Mouse (Mus musculus) gonadal fat pad, adult 2 months (tissue): ENCODE results near the gene Med16. TPM values are rescaled to one million over a fixed set of nuclear protein-coding genes. Genes with fewer than 3 reads are reported as not detected.

Source experiments
- DNase-seq: peaks from one replicate; pipeline ENCODE4 v3.0.0-alpha.2; 2012; ENCODE audit warnings: low read depth
- polyA plus RNA-seq: library from polyadenylated mRNA; depleted of rRNA; stranded (reverse); fragments of >200 nt; gene quantifications from 2 replicates; pipeline ENCODE4 v1.2.3, GENCODE M21; 2012

Med16 gene
- polyA plus RNA-seq, 1 experiment, result 66.8 TPM

DNA sequence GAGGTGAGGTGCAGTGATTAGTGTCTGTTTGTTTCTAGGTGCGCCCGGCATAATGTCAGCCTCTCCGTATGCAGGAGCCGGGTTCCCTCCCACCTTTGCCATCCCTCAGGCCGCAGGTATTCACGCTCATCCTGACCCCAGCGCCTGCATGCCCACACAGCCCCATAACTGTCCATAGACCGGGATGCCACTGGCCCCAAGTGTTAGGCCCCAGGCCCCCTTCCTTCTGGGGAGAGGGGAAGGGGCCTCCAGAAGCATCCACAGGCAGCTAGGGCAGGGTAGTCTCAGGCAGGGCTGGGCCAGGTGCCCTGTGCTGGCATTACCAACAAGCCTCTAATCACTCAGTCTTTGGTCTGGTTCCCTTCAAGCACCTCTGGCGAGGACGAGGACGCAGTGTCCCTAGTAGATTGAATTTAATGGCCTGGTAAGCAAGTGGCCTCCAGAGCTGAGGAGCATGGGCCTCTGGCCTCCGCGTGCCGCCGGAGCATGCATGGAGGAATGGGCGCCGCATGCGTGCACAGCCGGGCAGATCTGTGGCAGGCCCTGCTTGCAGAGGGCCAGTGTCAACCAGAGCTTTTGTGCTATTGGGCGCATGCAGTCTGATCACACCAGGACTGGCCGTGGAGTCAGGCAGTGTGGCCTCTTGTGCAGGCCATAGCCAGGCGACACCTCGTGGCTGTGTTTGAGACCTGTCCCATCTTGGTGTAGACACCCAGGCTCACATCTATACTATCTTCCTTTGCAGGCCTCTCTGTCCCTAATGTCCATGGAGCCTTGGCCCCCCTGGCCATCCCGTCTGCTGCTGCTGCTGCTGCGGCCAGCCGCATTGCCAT, 48.4 kb downstream of the Med16 start:
- DNase-seq, result no peak

DNA sequence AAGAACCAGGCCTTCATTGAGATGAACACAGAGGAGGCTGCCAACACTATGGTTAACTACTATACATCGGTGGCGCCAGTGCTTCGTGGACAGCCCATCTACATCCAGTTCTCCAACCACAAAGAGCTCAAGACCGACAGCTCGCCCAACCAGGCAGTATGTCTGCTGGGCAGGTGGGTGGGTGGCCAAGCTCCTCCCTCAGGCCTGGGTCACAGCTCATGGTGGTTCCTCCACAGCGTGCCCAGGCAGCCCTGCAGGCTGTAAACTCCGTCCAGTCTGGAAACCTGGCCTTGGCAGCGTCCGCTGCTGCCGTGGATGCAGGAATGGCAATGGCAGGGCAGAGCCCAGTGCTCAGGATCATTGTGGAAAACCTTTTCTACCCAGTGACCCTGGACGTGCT, 49.6 kb downstream of the Med16 start:
- no peak for DNase-seq

DNA sequence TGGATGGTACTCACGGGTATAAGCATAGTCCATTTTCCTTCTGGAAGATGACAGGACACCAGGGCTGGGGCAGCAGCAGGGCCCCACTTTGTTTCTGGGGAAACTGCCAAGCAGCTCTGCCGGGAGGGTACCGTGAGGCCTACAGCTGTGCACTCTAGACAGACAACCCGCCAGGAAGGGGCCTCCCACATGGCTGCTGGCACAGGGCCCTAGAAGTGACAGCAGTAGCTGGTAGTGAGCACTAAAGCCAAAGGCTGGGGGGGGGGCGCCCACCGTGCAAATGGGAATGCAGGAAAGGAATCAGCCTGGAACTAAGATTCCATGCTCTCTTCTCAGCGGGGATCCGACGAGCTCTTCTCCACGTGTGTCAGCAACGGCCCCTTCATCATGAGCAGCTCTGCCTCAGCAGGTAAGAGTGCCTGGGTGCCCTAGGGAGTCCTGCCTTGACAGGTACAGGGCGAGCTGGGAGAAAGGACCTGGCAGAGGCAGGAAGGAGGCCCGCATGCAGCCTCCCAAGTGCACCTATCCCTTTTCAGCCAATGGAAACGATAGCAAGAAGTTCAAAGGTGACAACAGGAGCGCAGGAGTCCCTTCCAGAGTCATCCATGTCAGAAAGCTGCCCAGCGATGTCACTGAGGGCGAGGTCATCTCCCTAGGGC, 50.2 kb downstream of the Med16 start:
- DNase-seq, result no peak

DNA sequence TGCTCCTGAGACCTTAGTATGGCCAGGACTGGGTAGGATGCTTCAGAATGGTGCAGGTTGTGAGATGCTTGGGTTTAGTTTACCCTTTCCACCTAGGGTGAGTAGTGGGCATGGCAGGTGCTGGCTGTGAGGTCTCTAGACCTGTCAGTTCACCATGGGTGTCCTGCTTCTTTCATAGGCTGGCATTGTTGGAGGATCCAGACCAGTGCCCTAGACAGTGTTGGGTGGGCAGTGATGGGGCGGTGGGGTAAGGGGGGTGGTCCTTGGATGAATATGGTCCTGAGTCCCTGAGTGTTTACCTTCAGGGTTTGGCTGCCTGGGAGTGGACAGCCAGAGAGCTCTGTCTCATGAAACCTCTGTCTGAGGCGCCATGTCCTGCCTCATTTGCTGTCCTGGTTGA, 50.8 kb downstream of the Med16 start:
- no peak for DNase-seq

DNA sequence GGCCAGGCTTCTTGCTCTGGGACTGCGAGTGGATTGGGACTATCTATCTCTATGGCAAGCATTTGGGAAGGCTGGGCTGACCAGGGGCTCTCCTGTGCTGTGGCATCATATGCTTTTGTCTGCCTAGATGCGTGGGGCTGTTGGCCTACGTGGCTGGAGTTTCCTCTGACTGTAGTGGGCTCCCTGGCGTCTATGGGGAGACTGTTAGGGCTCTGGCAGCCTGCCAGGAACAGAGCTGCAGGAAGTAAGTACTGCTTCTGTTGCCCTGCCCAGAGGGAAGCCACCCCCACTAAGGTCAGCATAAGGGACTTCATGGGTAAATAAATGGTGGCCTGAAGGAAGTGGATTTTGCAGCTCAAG, 51.3 kb downstream of the Med16 start:
- DNase-seq, result no peak

DNA sequence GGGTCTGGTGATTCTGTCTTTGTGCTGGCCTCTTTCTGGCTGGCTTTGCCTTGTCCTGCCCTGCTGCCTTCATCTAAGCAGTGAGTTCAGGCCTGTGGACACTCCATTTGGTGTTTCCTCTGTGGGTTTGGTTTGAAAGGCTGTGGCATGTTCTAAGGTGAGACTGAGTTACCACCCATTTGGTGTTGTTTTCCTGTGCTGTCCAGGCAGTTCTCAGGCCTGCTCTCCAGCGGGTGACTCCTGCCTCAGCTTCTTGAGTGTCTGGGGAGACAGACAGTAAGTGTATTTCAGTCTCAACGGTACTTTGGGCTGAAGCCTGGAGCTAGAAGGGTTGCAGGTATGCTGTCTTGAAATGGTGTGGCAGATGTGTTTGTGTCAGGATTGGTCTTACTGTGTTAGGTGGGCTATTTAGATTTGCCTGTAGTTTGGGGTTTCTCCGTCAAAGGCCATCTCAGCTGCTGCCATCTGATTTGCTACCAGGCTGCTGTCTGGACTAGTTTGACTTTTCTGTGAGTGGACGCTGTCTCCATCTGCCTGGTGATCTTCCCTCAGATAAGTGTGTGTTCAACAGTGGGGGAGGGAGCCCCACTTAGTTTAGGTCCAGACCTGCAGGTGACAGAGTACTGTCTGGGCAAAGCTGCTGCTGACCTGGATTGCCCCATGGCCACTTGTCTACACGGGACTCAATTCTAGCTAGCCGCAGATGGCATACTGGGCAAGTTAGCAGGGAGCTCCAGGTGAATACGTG, 51.8 kb downstream of the Med16 start:
- DNase-seq, result no peak

DNA sequence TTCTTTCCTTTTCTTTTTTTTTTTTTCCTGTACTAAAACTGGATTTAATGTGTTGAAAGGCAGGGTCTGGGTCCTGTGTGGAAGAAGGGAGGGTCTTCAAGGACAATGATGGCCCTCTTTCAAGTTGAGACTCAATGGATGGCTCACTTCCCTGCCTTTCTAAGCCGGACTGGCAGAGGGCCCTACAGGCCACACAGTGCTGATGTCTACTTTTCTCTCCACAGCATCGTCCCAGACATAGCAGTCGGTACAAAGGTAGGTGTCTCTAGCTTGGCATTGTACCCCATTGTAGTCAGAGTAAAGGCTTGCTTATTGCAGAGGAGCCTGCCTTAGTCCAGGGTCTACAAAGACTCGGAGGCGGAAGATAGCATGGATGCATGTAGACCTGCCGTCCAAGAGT, 52.4 kb downstream of the Med16 start:
- no peak for DNase-seq

DNA sequence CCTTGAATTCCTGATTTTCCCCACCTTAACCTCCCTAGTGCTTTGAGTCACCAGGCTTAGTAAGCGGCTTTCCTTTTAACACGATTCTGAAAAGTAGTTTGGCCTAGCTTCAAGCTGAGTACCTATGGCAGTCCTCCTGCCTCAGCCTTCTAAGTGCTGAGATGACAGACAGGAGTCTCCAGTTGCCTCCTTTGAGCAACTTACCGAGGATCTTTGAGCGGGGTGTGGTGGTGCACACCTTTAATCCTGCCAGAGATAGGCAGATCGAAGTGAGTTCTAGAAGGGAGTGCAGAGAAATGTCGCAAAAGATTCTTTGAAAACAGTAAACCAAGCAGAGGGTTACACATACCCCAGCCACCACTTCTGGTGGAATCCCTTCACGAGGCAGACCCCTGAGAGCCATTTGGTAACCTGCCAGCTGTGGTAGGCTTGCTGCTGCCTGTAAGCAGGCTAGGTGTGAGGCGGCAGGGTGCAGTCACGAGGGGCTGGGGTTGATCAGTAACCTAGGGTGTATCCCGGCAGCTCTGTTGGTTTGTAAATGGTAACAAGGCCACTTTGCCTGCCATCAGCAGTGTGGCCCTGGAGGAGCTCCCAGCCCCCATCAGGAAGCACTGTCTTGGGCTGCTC, 53.1 kb downstream of the Med16 start:
- DNase-seq, result no peak

DNA sequence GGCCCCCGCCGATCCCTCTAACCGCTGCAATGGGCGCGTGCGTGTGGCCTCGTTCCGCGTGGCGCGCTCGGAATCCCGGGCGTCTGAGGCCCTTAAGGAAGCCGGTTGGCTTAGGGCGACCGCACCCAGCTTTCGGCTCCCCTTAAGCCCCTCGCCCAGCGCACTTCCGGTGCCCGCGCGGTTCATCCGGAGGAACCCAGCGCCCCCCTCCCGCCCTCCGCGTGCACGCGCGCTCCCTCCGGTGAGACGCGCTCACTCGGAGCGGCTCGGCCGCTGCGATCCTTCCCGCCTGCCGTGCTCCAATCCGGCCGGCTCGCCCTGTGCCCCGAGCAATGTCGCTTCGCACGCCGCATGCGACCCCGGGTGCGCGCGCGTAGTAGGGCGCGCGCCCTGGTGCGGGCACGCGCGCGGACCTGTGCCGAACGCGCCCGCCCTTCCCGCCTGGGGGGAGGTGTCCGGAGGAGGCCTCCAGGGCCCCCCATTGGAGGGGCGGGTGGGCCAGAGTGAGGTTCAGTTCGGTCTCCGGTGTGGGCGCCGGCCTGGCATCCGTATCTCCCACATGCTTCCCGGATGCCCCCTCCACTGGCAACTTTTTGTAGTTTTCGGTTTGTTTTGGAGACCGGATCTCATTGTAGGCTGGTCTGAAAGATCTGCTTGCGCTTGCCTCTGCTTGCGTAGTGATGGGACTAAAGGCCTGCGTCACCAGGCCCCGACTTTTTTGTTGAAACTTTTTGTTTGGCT, 53.8 kb downstream of the Med16 start:
- no peak for DNase-seq

DNA sequence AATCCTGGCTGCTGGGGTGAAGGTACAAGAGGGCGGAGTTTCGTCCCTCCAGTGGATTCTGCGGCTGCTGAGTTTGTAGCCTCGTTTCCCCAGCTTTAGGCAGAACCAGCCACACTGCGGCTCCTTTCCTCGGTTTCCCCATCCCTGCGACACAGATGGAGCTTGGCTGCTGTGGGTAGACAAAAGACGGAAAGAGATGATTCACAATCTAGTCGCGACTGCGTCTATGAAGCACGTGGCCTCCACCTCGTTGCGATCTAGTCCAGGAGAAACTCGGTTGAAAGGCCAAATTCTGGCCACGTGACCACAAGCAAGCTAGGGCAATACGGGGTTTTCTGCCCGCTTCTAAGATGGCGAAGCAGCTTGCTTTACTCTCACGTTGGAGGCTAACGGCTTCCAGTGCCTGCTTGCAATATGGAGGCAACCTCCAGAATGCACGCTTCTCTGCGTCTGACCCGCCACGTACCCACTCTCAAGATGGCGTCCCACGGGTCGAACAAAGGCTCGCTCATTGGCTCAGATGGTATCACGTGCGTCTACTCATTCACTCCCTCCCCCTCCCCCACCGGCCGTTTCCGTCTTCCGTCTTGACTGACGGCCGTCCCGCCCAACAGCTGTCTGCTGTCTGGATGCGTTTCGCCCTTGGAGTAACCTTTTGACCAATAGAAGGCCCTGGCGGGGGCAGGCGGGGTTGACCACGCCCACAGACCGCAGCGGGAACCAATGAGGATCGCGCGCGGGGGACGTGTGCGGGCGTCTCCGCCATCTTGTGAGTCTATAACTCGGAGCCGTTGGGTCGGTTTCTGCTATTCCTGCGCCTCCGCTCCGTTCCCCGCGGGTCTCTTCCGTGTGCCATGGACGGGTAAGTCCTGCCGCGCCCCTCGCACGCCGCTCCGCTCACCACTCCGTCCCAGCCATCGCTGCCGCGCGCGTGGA, 54.6 kb downstream of the Med16 start, which contains the start of gene Ptbp1:
Ptbp1 (plus strand) TSS at position 568 of the 936 bp plus-strand sequence.
- DNase-seq, result peak; percentile 97

DNA sequence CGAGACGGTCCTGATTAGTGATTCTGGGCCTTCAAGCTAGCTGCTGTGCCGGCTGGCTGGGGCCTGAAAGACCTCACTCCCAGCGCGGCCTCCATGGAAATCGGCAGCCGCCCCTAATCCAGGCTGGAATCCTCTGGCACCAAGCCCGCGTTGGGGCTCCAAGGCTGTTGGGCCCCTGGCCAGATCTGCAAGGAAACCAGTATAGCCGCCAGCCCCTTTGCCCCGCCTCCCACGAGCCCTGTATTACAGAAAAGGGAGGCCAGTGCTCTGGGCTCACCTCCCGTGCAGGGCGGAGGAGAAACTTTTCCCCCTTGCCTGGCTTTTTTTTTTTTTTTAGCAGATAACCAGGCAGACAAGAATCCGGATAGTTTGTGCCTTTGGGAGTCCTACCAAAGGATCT, 55.3 kb downstream of the Med16 start:
- peak; percentile 62 for DNase-seq

DNA sequence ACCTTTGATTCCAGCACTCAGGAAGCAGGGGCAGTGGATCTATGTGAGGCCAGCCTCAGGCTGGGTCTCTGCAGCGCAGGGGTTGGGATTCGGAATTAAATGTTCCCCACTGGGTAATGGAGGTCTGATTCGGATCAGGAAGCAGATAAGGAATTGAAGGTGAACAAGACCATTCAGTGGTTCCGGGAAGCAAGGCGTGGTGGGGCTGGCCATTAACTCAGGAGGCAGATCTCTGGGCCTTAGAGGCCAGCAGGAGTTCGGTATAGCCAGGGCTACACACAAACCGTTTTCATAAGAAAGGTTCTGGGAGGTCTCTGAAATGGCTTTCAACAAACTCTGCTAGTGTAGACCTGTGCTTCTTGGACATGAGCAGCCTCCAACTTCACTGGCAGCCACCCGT, 55.9 kb downstream of the Med16 start:
- no peak for DNase-seq

DNA sequence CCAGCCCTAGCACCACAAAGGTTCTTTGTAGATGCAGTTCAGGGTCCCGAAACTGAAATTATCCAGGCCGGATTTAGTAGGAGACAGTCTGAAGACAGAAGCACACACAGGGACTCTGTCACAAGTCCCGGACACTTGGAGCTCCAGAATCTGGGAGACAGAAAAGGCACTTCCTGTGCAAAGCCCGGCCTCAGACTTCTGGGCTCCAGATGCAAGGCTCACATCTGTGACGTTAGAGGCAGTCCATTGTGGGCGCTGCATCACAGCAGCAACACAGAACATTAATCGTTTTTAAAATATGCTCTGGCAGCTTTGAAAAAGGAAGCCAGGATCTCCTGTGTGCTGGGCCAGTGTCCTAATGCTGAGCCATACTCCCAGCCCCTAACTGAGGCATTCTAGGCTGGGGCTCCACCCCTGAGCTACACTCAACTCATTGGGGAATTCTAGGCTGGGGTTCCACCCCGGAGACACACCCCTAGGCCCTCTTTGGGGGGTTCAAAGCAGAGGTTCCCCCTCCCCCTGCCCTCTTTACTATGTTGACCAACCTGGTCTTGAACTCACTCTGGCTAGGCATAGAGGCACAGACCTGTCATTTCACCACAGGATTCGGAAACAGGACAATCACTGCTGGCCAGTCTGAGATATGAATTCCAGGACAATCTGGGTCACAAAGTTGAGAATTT, 56.5 kb downstream of the Med16 start:
- no peak for DNase-seq

DNA sequence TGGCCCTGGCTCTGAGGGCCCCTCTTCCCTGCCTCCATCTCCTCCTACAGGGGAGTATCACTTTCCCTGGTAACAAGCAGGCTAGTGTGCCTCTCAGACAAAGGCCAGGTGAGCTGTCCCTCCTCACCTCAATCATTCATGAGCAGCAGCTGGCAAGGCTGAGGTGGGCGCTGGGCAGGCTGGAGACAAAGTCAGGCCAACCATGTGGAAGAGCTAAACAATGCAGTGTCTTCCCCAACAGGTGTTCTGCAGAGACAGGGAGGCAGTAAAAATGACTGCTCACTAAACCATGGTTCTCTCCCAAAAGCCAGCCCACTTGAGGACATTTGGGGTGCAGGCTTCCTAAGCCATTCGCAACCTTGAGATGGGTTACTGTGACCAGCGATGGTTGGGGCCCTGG, 57.1 kb downstream of the Med16 start:
- DNase-seq, result no peak

DNA sequence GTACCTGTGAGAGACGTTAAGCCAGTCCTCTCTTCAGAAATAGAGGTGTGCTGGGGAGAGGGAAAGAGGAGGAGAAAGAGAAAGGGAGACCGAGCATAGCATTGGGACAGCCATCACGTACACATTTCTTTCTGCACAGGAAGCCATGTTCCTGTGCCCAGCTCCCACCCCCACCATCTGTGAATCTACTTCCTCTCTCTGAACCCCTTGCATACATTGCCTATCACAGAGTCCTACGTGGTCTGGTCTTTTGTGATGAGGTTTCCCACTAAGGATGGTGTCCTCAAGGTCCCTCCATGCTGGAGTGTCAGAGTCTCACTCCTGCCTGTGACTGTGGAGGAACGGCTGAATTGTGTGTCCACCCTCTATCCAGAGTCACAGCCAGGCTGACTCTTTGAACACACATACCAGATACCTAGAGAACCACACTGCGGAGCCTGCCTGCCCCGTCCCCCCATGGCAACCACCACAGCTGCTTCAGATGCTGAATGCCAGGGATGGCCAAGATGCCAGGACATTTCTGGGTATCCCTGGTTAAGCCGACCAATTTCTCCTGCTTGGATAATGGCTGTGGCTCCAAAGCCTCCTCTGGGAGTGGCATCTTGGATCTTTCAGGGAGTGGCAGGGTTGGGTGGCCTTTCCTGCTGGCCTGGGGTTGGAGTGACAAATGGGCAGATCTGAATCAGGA, 58.6 kb downstream of the Med16 start:
- DNase-seq, result no peak

DNA sequence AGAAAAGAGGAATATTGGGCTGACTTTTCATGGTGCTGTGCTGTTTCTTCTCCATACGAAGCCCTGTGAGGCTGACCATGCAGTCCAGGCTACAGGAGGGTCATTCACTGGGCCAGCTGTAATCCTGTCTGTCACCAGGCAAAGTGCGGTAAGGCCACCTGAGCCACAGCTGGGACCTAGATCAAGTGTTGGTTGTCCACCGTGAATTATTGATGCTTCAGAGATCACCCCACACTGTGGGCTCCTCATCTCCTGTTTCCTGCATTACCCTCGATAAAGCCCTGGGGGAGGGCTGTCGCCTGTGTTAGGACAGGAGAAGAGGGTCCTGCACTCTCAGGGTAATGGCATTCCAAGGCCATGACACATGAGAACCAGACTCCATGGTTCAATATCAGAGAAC, 62.2 kb downstream of the Med16 start:
- no peak for DNase-seq
